Mouse (Mus musculus): Measurements from ENCODE around the gene Olfr1024. TPM values are rescaled to one million over a fixed set of nuclear protein-coding genes. Genes with fewer than 3 reads are reported as not detected.

The Olfr1024 gene
- not detected in 2 replicates for polyA plus RNA-seq (2015; fragmentation: Nextera tagmentation; extraction: Ambion mirVana)

DNA sequence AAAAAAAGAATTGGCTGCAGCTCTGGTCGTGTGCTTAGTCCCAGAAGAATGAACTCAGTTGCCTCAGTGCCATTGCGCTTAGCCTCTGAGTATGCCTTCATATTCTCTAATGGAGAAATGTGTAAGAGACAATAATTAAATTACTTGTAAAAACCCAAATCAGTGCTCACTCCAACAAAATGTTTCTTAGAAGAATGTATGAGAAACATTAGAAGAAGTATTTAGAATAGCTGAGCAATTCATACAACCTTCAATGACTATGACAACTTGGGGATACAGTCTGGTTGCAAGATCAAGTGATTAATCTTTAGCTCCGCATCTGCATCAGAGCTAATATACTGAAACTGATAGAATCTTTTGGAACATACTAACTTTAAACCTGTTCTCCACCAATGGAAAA lies at the start of gene Olfr1024:
TSS of gene Olfr1024 (minus strand) at position 101 of the 400 bp plus-strand sequence.

DNA sequence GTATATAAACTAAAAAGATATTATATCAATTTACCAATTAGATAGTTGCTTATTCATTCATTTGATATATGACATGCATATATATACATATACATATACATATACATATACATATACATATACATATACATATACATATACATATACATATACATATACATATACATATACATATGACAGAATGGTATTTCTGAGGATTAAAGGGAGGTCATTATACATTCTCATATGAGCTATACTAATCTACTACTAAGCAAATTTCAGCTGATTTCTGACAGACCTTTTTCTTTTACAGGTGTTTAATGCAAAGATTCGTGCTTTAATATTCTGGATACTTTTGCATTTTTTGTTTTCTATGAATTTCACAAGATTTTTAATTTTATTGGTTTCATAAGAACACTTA lies 45.3 kb upstream of the Olfr1024 start, which contains the start of gene Olfr1028:
TSS of gene Olfr1028 (plus strand) at position 301 of the 400 bp plus-strand sequence.

DNA sequence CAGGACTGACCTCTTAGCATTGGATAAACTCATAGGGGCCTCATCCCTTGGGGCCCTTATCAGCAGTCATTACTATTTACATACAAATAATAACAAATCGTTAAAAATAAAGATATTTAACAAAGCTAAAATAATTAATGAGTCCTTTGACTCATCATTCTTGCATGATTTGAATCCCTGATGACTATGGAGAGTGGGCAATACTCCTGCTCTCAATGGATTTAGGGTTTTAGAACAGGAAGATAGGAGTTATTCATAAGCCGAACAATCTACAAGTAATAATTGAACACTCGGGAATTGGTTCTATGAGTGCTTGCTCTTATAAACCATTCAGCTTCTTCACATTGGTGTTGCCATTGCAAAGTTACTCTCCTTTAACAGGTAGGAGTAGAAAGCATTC lies 16.4 kb upstream of the Olfr1024 start, which contains the start of gene Olfr1026:
TSS of gene Olfr1026 (plus strand) at position 301 of the 400 bp plus-strand sequence.

DNA sequence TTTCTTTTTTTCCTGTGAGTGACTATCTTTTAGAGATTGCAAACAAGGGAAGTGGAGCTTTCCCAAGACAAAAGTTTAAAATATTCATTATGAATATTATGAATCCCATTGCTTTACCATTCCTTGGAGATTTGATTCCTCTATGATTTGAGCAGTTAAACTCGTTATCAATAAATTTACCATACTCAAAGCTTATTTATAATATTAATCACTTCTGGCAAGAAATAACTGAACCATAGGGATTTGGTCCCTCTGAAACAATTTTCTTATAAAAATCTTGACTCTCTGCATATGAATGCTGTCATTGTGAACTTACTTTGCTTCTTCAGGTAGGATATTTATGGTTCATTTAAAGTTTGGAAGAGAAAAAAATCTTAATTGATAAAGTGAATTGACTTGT lies 10.0 kb upstream of the Olfr1024 start, which contains the start of gene Olfr1025-ps1:
TSS of gene Olfr1025-ps1 (plus strand) at position 301 of the 400 bp plus-strand sequence.

DNA sequence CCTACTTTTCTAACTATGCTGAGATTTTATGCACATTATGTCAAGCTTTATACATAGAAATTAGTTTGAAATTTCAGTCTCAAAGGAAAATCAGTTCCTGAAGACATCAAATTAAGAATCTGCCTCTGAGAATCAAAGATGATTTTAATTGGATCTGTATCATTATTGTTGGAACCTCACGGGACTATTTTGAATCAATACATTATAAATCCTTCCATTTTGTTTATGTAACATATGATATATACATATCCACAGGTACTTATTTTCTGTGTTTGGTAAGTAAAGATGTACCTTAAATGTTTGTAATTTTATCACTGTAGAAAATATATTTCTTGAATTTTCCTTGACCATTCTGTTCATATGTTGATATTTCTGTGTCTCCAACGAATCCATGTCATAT lies 19.5 kb downstream of the Olfr1024 start, which contains the start of gene Olfr1023:
TSS of gene Olfr1023 (plus strand) at position 301 of the 400 bp plus-strand sequence.

DNA sequence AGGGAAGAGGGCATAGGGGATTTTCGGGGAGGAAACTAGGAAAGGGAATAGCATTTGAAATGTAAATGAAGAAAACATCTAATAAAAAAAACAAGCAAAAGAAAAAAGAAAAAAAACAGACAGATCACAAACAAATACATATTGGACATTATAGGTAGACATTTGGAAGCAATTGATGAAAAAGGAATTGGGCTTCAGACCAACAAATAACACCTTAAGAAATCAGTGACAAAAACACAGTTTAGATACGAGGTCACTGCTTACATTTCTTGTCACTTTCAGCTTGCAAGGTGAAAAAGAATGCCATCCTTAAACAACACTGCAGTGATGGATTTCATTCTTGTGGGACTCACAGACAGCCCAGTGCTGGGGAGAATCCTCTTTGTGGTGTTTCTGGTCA lies 36.6 kb downstream of the Olfr1024 start, which contains the start of gene Olfr1022:
TSS of gene Olfr1022 (plus strand) at position 301 of the 400 bp plus-strand sequence.

Other genes starting within 250 kb of the Olfr1024 start
- gene Olfr154, start 240.6 kb downstream of the Olfr1024 start, polyA plus RNA-seq (2015; fragmentation: Nextera tagmentation; extraction: Ambion mirVana), result not detected in 2 replicates
- 0.11 TPM in 1 of 2 replicates, not detected in the other for gene Olfr1006, start 226.3 kb downstream of the Olfr1024 start, polyA plus RNA-seq (2015; fragmentation: Nextera tagmentation; extraction: Ambion mirVana)
- not detected in 2 replicates for gene Olfr1008, start 215.6 kb downstream of the Olfr1024 start, polyA plus RNA-seq (2015; fragmentation: Nextera tagmentation; extraction: Ambion mirVana)
- not detected in 2 replicates for gene Olfr1009, start 189.6 kb downstream of the Olfr1024 start, polyA plus RNA-seq (2015; fragmentation: Nextera tagmentation; extraction: Ambion mirVana)
- gene Olfr1012, start 142.3 kb downstream of the Olfr1024 start, polyA plus RNA-seq (2015; fragmentation: Nextera tagmentation; extraction: Ambion mirVana), result 0.05 TPM in 1 of 2 replicates, not detected in the other
- gene Olfr1013, start 138.0 kb downstream of the Olfr1024 start, polyA plus RNA-seq (2015; fragmentation: Nextera tagmentation; extraction: Ambion mirVana), result not detected in 2 replicates
- gene Olfr1014, start 132.3 kb downstream of the Olfr1024 start, polyA plus RNA-seq (2015; fragmentation: Nextera tagmentation; extraction: Ambion mirVana), result not detected in 2 replicates
- not detected in 2 replicates for gene Olfr1015, start 123.0 kb downstream of the Olfr1024 start, polyA plus RNA-seq (2015; fragmentation: Nextera tagmentation; extraction: Ambion mirVana)
- not detected in 2 replicates for gene Olfr1016, start 102.5 kb downstream of the Olfr1024 start, polyA plus RNA-seq (2015; fragmentation: Nextera tagmentation; extraction: Ambion mirVana)
- gene Olfr1018, start 86.6 kb downstream of the Olfr1024 start, polyA plus RNA-seq (2015; fragmentation: Nextera tagmentation; extraction: Ambion mirVana), result not detected in 2 replicates
- not detected in 2 replicates for gene Olfr1019, start 59.6 kb downstream of the Olfr1024 start, polyA plus RNA-seq (2015; fragmentation: Nextera tagmentation; extraction: Ambion mirVana)
- not detected in 2 replicates for gene Olfr1020, start 58.0 kb downstream of the Olfr1024 start, polyA plus RNA-seq (2015; fragmentation: Nextera tagmentation; extraction: Ambion mirVana)
- not detected in 2 replicates for gene Olfr1022, start 36.5 kb downstream of the Olfr1024 start, polyA plus RNA-seq (2015; fragmentation: Nextera tagmentation; extraction: Ambion mirVana)
- not detected in 2 replicates for gene Olfr1023, start 19.4 kb downstream of the Olfr1024 start, polyA plus RNA-seq (2015; fragmentation: Nextera tagmentation; extraction: Ambion mirVana)
- gene Olfr1025-ps1, start 10.1 kb upstream of the Olfr1024 start, polyA plus RNA-seq (2015; fragmentation: Nextera tagmentation; extraction: Ambion mirVana), result 0.13 TPM in 1 of 2 replicates, not detected in the other
- gene Olfr1026, start 16.5 kb upstream of the Olfr1024 start, polyA plus RNA-seq (2015; fragmentation: Nextera tagmentation; extraction: Ambion mirVana), result not detected in 2 replicates
- gene Olfr1028, start 45.4 kb upstream of the Olfr1024 start, polyA plus RNA-seq (2015; fragmentation: Nextera tagmentation; extraction: Ambion mirVana), result not detected in 2 replicates
- not detected in 2 replicates for gene Olfr1029, start 68.8 kb upstream of the Olfr1024 start, polyA plus RNA-seq (2015; fragmentation: Nextera tagmentation; extraction: Ambion mirVana)
- gene Olfr1030, start 74.2 kb upstream of the Olfr1024 start, polyA plus RNA-seq (2015; fragmentation: Nextera tagmentation; extraction: Ambion mirVana), result not detected in 2 replicates
- not detected in 2 replicates for gene Olfr1031, start 85.3 kb upstream of the Olfr1024 start, polyA plus RNA-seq (2015; fragmentation: Nextera tagmentation; extraction: Ambion mirVana)
- gene Olfr1032, start 100.5 kb upstream of the Olfr1024 start, polyA plus RNA-seq (2015; fragmentation: Nextera tagmentation; extraction: Ambion mirVana), result not detected in 2 replicates
- 6.6 and 7.4 TPM in 2 replicates for gene Olfr1033, start 115.6 kb upstream of the Olfr1024 start, polyA plus RNA-seq (2015; fragmentation: Nextera tagmentation; extraction: Ambion mirVana)
- 0.05 and 0.08 TPM in 2 replicates for gene Olfr1034, start 140.8 kb upstream of the Olfr1024 start, polyA plus RNA-seq (2015; fragmentation: Nextera tagmentation; extraction: Ambion mirVana)
- not detected in 2 replicates for gene Olfr1036, start 168.9 kb upstream of the Olfr1024 start, polyA plus RNA-seq (2015; fragmentation: Nextera tagmentation; extraction: Ambion mirVana)
- not detected in 2 replicates for gene Olfr1037, start 182.3 kb upstream of the Olfr1024 start, polyA plus RNA-seq (2015; fragmentation: Nextera tagmentation; extraction: Ambion mirVana)
- gene Olfr1039, start 230.9 kb upstream of the Olfr1024 start, polyA plus RNA-seq (2015; fragmentation: Nextera tagmentation; extraction: Ambion mirVana), result not detected in 2 replicates
- not detected in 2 replicates for gene Olfr1040, start 241.7 kb upstream of the Olfr1024 start, polyA plus RNA-seq (2015; fragmentation: Nextera tagmentation; extraction: Ambion mirVana)